Mouse (Mus musculus) c-Kit-positive CD71-positive TER-119-negative erythroid progenitor cells, embryonic 14.5 days (primary cell): Measurements from ENCODE around the gene Traf5.

ENCODE experiments used
- DNase-seq: peaks from one replicate; pipeline ENCODE4 v3.0.0-alpha.2; 2013; ENCODE audit warnings: low read depth

Gene Traf5

DNA sequence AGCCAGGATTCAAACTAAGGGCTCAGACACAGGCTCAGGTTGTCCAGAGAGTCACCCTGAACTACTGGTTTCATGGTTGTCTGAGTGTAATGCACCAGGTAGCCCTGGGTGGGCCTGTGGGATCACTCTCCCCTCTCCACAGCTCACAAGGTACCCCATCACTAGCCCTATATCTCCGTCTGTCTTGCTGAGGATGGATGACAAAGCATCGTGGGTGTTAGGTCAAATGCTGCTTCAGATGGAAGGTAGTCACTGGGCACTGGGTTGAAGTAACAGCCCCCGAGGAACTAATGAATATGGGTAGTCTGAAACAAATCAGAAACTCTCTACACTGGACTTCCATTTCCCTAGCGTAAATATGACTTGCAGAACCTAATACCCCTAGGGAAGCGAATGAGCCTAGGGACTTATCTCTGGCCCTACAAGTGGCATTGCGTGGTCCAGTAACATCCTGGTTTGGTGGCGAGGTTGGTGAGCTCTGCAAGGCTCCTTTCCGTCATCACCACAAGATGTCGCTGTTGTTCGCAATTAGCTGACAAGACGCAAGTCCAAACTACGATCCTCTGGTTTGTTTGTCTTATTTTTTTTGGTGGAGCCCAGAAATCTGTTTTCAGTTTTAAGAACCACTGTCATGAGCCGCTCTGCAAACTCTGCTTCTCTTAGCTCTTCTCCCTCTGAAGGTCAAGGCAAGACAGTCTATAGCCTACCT lies 127.4 kb downstream of the Traf5 start:
- peak; percentile 81 for DNase-seq

DNA sequence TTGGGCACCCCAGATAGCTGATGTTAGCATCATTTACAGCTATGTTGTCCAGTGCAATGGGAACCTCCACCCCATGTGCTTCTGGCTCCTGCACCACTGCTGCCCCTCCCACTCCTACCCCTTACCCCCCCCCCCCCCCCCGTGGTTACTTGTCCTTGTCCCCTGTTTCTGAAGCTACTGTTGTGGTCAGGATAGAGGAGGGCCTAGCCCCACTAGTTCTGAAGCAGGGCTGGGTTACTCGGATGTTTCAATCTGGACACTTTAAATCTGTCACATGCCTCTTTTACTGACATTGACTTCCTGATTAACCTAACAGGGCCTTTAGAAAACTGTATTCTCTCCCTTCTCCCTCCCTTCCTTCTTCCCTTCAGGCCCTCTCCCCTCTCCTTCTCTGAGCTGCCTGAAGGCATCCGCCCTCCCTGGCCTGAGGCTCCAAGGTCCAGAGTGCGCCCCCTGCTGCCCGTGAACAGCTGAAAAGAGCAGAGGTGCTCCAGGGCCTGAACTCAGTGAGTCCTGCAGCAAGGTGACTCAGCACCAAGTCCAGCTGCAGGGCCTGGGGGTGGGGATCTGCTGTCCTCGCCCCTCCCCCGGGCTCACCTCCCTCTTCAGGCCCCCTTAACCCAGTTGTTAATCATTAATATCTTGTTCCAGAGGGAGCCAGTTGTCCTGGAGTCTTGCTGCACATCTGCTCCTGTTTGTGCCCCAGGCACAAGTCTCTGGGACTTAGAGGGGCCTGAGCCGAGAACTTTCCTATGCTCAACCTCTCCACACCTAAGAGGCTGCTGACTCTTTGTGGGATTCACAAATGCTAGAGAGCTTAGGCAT lies 128.2 kb downstream of the Traf5 start:
- peak; percentile 65 for DNase-seq

DNA sequence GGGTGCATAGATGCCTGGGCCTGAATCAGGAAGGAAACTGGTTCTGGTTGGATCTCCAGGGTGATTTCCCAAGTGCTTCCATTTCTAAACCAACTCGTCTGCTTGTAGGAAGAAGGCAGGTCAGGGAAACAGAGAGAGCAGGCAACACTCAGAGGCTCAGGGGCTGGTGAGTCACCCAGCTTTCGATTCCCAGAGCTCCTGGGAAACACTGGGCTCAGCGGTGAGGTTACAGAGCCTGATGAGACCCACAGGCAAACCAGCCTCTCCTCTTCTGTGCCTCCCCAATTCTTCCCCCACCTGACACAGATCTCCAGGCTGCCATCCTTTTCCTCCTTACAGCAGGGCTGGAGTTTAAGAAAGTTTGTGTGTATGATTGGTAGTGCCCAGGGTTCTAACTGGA lies 128.9 kb downstream of the Traf5 start:
- no peak for DNase-seq

DNA sequence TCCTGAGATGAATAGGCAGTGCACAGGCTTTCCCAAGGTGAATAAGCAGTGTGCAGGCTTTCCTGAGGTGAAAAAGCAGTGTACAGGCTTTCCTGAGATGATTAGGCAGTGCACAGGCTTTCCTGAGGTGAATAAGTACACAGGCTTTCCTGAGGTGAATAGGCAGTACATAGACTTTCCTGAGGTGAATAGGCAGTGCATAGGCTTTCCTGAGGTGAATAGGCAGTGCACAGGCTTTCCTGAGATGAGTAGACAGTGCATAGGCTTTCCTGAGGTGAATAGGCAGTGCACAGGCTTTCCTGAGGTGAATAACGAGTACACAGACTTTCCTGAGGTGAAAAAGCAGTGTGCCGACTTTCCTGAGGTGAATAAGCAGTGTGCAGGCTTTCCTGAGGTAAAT lies 131.4 kb downstream of the Traf5 start:
- no peak for DNase-seq

DNA sequence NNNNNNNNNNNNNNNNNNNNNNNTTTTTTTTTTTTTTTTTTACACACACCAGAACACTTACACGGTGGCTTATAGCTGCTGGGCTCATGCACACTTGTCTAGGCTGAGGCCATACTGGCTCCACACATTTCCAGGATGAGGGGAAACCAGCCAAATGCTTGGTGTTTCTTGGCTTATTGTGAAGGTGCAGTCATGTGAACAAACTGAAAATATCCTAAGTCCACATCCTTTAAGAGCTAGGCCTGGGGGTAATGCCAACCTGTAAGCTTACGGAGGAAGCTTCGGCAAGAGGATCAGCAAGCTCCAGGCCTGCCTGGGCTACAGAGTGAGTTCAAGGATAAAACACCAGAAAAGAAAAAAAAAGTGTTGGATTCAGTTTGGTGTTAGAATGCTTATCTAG lies 135.0 kb downstream of the Traf5 start:
- no peak for DNase-seq

DNA sequence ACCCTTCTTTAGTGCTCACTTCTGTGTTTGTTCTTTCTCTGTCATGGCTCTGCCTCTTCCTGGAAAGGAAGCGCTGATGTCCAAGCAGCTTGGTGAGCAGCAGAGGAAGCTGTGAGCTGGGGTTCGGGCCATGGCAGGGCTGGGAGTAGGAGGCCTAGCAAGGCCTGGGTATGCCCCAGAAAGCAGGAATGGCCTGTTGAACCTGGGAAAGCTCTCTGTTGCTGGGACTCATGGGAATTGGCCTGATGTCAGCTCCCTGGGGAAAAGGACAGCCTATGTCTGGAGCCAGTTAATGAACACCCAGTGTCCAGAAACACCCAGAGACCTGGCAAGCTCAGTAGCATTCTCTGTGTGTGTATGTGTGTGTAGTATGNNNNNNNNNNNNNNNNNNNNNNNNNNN lies 135.5 kb downstream of the Traf5 start:
- DNase-seq, result no peak

DNA sequence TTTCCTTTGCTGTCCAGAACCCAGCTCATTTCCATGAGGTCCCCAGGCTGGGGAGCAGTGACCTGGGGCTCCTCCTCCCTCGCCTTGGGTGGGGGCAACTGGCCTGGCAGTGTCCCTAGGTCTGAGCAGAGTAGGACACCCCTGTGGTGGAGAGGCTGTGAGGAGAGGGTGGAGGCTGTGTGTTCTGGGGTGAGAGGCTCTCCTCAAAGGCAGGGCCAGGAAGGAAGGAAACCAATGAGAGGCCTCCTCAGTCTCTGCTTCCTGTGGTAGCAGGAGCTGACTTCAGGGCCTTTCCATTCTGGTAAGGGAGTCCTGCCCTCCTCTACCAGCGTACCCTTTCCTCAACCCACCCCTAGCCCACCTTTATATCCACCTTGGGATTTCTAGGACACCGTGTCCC lies 136.1 kb downstream of the Traf5 start:
- no peak for DNase-seq

DNA sequence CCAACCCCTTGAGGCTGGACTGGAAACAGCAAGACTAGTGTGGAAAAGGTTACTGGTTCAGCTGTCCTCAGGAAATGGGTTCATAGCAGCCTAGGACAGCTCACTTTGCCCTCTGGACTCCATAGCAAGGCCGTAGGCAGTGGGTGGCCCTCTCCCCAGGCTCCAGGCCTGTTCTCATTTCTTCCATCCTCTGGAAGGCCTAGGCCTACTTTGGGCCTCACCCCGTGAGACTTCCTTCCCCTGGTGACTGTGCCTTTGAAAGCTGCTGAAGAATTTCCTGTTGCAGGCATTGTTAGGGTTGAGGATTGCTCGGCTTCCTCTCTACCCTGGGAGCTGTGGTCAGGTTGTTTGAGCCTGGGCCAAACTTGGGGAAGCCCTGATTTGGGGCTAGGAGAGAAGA lies 137.3 kb downstream of the Traf5 start:
- no peak for DNase-seq

DNA sequence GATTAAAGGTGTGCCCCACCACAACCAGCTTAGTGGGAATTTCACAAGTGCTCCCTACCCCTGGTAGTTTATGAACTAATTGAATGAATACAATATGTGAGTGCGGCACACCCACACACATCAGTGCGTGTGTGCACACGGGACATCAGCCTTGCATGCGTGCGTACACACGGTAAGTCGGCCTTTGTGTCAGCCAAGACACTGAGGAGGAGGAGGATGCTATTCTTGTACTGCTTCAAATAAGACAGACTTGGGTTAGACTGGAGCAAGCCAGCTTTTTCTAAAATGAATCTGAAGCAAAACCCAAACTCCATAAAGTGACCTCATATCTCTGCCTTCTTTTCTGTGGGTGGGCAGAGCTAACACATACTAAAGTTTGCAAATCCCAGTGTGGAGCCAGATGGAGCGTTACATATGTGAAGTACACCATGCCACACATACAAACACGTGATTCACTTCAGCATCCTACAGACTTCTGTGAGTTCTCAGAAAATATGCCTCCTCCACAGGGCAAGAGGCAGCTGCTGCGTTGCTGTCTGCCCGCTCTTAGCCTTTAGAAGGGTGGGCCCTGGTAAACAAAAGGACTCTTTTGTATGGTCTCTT lies 139.5 kb downstream of the Traf5 start:
- no peak for DNase-seq

DNA sequence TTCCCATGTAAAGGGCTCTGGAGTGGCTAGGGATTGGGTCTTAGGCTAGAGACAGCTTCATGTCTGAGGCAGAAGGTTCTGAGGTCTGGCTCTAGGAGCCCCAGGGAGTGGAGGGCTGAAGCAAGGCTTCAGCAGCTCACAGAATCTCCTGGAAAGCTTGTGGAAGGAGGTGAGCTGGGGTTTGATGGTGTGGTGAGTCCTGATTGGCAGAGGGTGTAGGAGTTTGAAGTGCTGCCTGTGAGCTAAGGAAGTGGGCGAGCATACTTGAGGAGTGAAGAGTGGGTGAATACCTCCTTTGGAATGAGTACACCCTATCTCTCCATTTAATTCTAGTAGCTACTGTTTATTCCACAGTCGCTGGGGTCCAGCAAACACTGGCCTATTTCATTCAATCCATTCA lies 141.7 kb downstream of the Traf5 start:
- DNase-seq, result no peak

DNA sequence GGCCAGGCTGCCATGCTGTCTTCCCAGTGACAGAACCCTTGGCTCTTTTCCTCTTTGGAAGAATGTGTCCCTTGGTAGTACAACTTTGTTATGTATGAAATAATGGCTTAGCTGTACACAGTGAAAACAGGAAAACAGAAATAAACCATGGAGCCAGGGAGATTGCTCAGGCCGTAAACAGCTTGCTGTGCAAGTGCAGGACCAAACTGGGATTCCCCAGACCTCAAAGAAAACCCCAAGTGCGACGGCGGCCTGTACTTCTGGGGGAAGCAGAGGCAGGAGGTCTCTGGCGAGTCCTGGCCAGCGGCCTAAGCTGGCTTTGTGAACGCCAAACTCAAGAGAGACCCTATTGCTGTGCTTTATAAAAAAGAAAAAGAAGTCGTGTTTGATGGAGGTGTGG lies 143.8 kb downstream of the Traf5 start:
- DNase-seq, result no peak

DNA sequence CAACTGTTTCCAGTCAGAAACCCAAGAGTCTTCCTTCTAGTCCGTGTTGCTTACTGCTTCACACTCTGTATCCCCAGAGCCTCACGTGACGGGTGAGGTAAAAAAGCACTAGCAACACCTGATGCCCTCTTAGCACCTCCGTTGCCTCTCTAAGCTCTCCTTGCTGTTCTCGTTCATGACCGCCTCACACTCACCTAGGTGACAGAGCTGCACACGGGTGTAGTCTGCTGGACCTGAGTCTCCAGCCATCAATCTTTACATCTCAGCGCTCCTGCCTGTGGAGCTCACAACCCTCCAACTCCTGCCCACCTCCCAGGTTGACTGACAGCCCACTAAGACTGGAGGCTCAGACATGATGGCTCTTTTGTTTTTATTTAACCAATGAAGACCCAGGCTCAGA lies 144.6 kb downstream of the Traf5 start:
- no peak for DNase-seq
